Mouse (Mus musculus) cerebellum, adult (tissue): Measurements from ENCODE around the gene Gm17657.
"Not testable (repeated sequence)": the region's sequence is repeated elsewhere in the genome, so short reads cannot be mapped to it uniquely, and the experiment has no call there.

ENCODE experiments used
- ATAC-seq: cut with Nextera tagmentation; 2 replicates; pipeline ENCODE4 v1.9.2; 2017; ENCODE audit warnings: mild to moderate bottlenecking, moderate library complexity, mixed read lengths; ENCODE audit not compliant: insufficient number of reproducible peaks, low FRiP score, low TSS enrichment

Gm17657 gene

GRCm38 (mm10) chr17:29548994-29549393 lies 444 bp downstream of the Gm17657 start:
- ATAC-seq = no peak

- no peak for ATAC-seq
These were observed 944 bp downstream of the Gm17657 start for GRCm38 (mm10) chr17:29548494-29548893.

- ATAC-seq = no peak
These were observed 4.2 kb downstream of the Gm17657 start for GRCm38 (mm10) chr17:29545241-29545640.

DNA sequence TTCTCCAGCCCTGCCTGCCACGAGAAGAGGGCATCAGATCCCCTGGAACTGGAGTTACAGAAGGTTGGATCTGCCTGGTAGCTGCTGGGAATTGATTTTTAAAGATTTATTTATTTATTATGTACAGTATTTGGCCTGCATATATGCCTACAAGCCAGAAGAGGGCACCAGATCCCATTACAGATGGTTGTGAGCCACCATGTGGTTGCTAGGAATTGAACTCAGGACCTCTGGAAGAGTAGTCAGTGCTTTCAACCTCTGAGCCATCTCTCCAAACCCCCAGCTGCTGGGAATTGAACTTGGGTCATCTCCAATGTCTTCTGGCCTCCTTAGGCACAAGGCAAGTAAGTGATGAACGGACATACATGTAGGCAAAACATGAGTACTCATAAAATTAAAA lies 5.4 kb downstream of the Gm17657 start:
- ATAC-seq = no peak

- ATAC-seq = peak; percentile 40; the same call in 1 of the 2 replicates
These were observed 6.4 kb downstream of the Gm17657 start for GRCm38 (mm10) chr17:29542831-29543690.

DNA sequence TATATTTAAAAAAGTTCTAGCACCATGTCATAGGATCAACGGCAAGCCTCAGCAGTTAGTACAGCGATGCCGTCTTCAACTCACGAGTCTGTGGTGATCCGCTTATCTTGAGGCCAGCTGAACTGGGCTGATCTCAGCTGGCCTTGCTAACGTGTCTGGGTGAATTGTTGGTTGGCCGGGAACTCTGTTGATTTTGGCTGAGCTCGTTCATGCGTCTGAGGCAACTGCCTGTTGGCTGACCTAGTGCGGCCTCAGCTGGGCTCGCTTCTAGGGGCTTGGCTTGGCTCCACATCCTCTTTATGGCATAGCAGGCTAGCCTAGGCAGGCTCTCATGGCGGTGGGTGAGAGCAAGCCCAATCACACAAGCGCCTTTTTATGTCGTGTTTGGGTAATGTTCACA lies 8.0 kb downstream of the Gm17657 start:
- no peak for ATAC-seq

GRCm38 (mm10) chr17:29540426-29540825 lies 9.0 kb downstream of the Gm17657 start:
- ATAC-seq = no peak

DNA sequence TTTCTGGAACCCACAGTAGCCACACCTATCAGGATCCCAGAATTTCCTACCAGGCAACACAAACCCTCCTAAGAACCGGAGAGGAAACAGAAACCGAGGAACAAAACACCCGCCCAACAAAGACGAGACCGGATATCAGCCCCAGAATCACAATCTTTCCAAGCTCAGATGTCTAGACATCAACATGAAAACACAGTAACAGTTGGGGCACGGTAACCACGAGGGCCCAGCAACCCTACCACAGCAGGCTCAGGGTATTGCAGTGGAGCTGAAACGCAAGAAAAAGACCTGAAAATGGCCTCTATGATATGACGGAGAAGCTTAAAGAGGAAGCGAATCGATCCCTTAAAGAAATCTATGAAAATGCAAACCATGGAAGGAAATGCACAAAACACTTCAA lies 15.6 kb downstream of the Gm17657 start:
- no peak for ATAC-seq

DNA sequence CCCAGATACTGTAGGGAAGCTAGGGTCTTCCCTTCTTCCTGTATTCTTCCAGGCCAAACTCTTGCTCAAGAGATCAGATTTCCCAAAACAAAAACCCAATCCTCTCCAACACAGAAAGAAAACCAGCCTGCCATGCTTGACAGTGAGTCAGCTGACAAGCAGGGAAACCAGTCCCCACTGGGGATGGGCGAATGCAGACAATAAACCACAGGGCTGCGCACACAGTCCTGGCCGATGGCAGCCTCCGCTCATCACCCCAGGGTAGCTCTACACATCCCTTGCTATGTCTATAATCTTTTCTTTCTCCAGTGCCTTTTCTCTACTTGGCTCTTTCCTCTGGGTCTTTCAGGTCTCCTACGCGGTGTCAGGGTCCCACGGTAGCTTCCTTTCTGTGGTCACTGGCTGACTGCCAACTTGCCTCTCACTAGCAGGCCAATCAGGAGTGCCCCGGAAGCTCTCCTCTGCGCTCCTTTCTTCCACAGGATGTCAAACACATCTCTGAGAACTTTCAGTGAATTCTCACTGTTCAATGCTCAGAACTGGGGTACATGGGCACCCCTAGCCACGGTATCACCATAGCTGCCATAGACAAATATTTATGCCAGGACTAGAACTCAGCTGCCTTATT lies 17.6 kb downstream of the Gm17657 start:
- no peak for ATAC-seq

DNA sequence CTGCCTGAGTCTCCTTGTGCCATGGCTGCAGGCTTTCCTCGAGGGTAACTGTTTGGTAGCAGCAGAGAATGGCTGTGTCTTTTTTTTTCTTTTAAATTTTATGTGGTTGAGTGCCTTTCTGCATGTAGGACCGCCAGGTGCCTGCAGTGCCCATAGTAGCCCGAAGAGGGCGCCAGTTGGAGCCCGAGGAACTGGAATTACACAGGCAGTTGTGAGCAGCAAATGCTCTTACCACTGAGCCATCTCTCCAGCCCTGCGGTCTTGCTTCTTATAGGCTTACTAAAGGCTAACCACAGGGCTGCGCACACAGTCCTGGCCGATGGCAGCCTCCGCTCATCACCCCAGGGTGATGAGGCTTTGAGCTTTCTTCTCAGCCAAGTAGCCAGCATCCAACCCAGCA lies 18.2 kb downstream of the Gm17657 start:
- ATAC-seq = no peak

DNA sequence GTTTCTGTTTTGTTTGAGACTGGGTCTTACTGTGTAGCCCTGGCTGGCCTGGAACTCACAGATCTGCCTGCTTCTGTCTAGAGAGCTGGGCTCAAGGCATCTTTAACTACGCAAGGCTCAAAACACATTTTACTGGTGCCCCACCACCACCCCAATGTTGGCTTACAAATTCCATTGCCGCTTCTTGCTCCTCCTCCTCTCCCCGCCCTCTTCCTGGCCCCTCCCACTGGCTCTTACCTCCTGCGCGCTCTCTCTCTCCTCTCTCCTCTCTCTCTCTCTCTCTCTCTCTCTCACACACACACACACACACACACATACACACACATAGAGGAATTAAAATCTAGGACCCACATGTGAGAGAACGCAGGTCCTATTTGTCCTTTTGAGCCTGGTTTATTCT lies 18.9 kb downstream of the Gm17657 start:
- ATAC-seq = no peak

DNA sequence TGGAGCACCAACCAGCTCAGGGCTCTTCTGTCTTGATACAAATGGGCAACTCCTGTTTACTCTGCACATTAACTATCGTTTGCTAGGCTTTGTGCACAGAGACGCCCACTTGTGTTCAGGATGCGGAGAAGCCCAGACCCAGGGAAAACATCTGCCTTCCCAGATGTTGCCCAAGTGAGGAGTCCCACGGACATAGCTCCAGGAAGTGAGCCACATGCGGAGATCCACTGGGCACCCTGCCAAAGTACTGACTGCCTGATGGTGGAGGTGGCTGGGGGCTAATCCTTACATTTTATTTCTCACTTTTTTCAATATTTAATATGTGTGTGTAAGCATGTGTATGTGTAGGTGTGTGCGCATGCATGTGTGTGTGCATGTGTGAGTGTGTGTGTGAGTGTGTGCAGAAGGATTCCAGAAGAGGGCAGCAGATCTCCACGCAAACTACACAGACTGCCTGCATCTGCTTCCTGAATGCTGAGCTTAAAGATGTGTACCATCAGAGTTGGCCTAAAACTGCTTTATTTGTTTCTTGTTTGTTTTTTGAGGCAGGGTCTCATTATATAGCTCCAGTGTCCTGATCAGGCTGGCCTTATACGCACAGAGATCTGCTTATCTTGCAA lies 20.8 kb downstream of the Gm17657 start:
- no peak for ATAC-seq

DNA sequence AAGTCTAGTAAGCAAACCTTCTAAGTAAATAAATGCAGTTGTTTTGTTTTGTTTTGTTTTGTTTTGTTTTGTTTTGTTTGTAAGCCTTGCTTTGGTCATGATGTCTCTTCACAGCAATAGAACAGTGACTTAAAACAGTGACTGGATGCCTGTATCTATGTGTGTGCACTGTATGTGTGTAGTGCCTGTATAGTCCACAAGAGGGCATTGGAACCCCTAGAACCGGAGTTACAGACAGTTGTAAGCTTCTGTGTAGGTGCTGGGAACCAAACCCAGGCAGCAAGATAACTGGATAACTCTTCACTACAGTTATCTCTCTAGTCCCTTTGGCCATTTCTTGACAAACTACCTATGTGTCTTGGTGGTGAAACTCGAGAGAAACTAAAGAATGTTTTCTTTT lies 23.8 kb downstream of the Gm17657 start:
- ATAC-seq = no peak

- ATAC-seq = no peak
These were observed 29.7 kb downstream of the Gm17657 start for GRCm38 (mm10) chr17:29519731-29520130.

DNA sequence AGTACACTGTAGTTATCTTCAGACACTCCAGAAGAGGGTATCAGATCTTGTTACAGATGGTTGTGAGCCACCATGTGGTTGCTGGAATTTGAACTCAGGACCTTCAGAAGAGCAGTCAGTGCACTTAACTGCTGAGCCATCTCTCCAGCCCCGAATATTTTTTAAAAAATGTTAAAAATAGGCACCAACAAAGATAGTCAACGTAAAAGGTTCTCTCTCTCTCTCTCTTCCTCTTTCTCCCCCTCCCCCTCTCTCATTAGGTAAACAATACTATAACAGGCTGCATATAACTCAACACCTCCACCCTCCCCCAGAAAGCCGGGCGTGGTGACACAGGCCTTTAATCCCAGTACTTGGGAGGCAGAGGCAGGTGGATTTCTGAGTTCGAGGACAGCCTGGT lies 30.8 kb downstream of the Gm17657 start:
- ATAC-seq = not testable (repeated sequence)

DNA sequence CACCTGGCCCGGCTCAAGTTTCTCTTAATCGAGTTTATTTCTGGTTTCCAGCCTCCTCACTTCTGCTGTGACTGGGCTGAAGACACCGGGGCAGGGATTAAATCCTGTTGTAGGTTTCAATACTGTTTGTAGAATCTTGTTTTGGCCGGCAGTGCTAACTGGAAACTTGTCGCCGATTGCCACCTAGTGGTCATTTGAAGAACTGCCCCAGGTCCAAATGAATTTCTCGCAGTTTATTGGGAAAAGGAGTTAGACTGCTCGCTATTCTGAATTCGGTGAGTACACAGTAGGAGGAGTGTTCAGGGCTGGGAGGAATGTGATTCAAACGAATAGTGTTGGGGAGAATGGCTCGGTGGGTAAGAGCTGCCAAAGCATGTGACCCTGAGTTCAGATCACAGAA lies 35.0 kb downstream of the Gm17657 start:
- peak; percentile 56; the same call in 1 of the 2 replicates for ATAC-seq

- ATAC-seq = no peak
These were observed 36.3 kb downstream of the Gm17657 start for GRCm38 (mm10) chr17:29513044-29513730.

- ATAC-seq = no peak
These were observed 38.7 kb downstream of the Gm17657 start for GRCm38 (mm10) chr17:29510691-29511090.

DNA sequence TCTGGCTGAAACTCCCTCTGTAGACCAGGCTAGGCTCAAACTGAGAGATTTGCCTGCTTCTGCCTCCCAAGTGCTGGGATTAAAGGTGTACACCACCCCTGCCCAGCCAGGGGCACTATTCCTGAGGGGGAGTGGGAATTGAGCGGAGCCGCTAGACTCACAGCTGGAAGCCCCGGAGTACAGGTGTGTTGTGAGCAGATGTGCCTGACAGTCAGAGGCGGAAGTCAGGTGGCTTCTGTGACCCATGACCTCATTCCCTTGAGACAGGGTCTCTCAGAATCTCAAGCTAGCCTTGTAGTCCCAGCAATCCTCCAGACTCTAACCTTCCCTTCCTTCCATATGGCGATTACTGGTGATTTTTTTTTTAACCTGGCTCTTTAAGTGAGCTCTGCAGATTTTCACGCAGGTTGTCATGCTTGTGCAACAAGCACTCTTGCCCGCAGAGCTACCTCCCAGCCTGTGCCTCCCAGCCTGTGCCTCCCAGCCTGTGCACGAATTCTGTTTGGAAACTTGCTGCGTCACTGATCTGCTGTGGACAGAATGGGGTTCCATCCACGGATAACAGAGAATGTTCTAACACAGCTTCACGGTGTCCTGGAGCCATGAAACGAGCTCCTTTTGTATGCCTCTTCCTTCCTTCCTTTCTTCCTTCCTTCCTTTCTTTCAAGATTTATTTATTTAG lies 40.4 kb downstream of the Gm17657 start:
- no peak for ATAC-seq

GRCm38 (mm10) chr17:29503700-29504099 lies 45.7 kb downstream of the Gm17657 start:
- ATAC-seq = no peak
